Mouse (Mus musculus): ENCODE data around the gene Brms1l.

GRCm38 (mm10) chr12:55797103-55797502 lies 39.0 kb upstream of the Brms1l start:
- TF ChIP-seq HCFC1 (IDR thresholded peaks at IDR 0.05; ENCODE audit: borderline replicate concordance, insufficient read depth, low read length) (no peak), ZNF384 (IDR thresholded peaks at IDR 0.05; ENCODE audit: low read depth, low read length) (no peak)
